Mouse (Mus musculus): ENCODE measurements at regions not wholly inside any gene's neighbourhood (a gene's known extent, or its start where the extent isn't known, plus 50 kb on each side); places are given as distances from the start of the nearest gene placed in this dataset.
A peak's percentile ranks its signal among the peaks of the same experiment; 100 is the strongest.

GRCm38 (mm10) chr9:89841371-89841770, 68.3 kb upstream of the Rasgrf1 start:
- H3K27me3 ChIP-seq (replicated peaks; ENCODE audit: control insufficient read depth, insufficient read depth, low read length): no peaks in the 10 kb centered on the region
- no peaks in the 10 kb centered on the region for H3K36me3 ChIP-seq (ENCODE audit: control insufficient read depth, insufficient read depth, low read length)
- WGBS: 24% methylated on average over 2 of the region's 2 CpGs
- H3K4me1 ChIP-seq (ENCODE audit: control insufficient read depth, insufficient read depth, low read length): no peaks in the 10 kb centered on the region
- no peak overlapping the region for H3K27ac ChIP-seq (ENCODE audit: insufficient read depth, low read depth, low read length)
- TF ChIP-seq POLR2A (IDR thresholded peaks at IDR 0.05; ENCODE audit: low read depth, low read length) (no peak), CTCF (conservative IDR thresholded peaks at IDR 0.05; ENCODE audit: insufficient read depth, insufficient read length, low read depth, low read length) (no peak)
- no peak for DNase-seq
- no peak overlapping the region for H3K4me3 ChIP-seq (ENCODE audit: insufficient read depth, low read depth, low read length)

- TF ChIP-seq CTCF (conservative IDR thresholded peaks at IDR 0.05; ENCODE audit: insufficient read depth, insufficient read length, low read depth, low read length): no peak
- no peak for TF ChIP-seq POLR2A (IDR thresholded peaks at IDR 0.05; ENCODE audit: low read depth, low read length)
- no peak overlapping the region for H3K4me3 ChIP-seq (ENCODE audit: insufficient read depth, low read depth, low read length)
- H3K27me3 ChIP-seq (replicated peaks; ENCODE audit: control insufficient read depth, insufficient read depth, low read length): no peaks in the 10 kb centered on the region
- no peaks in the 10 kb centered on the region for H3K36me3 ChIP-seq (ENCODE audit: control insufficient read depth, insufficient read depth, low read length)
- WGBS: 75% methylated on average over 7 of the region's 7 CpGs
- no peak for DNase-seq
- H3K27ac ChIP-seq (ENCODE audit: insufficient read depth, low read depth, low read length): no peak overlapping the region
- no peaks in the 10 kb centered on the region for H3K4me1 ChIP-seq (ENCODE audit: control insufficient read depth, insufficient read depth, low read length)
Observed at GRCm38 (mm10) chr9:89836454-89837245, 73.1 kb upstream of the Rasgrf1 start.

GRCm38 (mm10) chr9:89833596-89833995, 76.1 kb upstream of the Rasgrf1 start:
- TF ChIP-seq CTCF (conservative IDR thresholded peaks at IDR 0.05; ENCODE audit: insufficient read depth, insufficient read length, low read depth, low read length) (no peak), POLR2A (IDR thresholded peaks at IDR 0.05; ENCODE audit: low read depth, low read length) (no peak)
- no peak for DNase-seq
- Histone ChIP-seq H3K4me1 (ENCODE audit: control insufficient read depth, insufficient read depth, low read length) (no peaks in the 10 kb centered on the region), H3K36me3 (ENCODE audit: control insufficient read depth, insufficient read depth, low read length) (no peaks in the 10 kb centered on the region), H3K27me3 (replicated peaks; ENCODE audit: control insufficient read depth, insufficient read depth, low read length) (no peaks in the 10 kb centered on the region), H3K4me3 (ENCODE audit: insufficient read depth, low read depth, low read length) (no peak overlapping the region), H3K27ac (ENCODE audit: insufficient read depth, low read depth, low read length) (no peak overlapping the region)
- 75% methylated on average over 9 of the region's 9 CpGs for WGBS

- H3K27me3 ChIP-seq (replicated peaks; ENCODE audit: control insufficient read depth, insufficient read depth, low read length): no peaks in the 10 kb centered on the region
- no peaks in the 10 kb centered on the region for H3K36me3 ChIP-seq (ENCODE audit: control insufficient read depth, insufficient read depth, low read length)
- H3K4me3 ChIP-seq (ENCODE audit: insufficient read depth, low read depth, low read length): no peak overlapping the region
- WGBS: 84% methylated on average over 14 of the region's 14 CpGs
- H3K27ac ChIP-seq (ENCODE audit: insufficient read depth, low read depth, low read length): no peak overlapping the region
- no peak for DNase-seq
- no peaks in the 10 kb centered on the region for H3K4me1 ChIP-seq (ENCODE audit: control insufficient read depth, insufficient read depth, low read length)
- TF ChIP-seq POLR2A (IDR thresholded peaks at IDR 0.05; ENCODE audit: low read depth, low read length) (no peak), CTCF (conservative IDR thresholded peaks at IDR 0.05; ENCODE audit: insufficient read depth, insufficient read length, low read depth, low read length) (no peak)
Observed at GRCm38 (mm10) chr9:89831855-89832254, 77.9 kb upstream of the Rasgrf1 start.

- Histone ChIP-seq H3K27me3 (replicated peaks; ENCODE audit: control insufficient read depth, insufficient read depth, low read length) (no peaks in the 10 kb centered on the region), H3K27ac (ENCODE audit: insufficient read depth, low read depth, low read length) (no peak overlapping the region), H3K4me3 (ENCODE audit: insufficient read depth, low read depth, low read length) (no peak overlapping the region), H3K36me3 (ENCODE audit: control insufficient read depth, insufficient read depth, low read length) (no peaks in the 10 kb centered on the region), H3K4me1 (ENCODE audit: control insufficient read depth, insufficient read depth, low read length) (no peaks in the 10 kb centered on the region)
- WGBS: 85% methylated on average over 5 of the region's 5 CpGs
- TF ChIP-seq CTCF (conservative IDR thresholded peaks at IDR 0.05; ENCODE audit: insufficient read depth, insufficient read length, low read depth, low read length): no peak
- DNase-seq: no peak
Observed at GRCm38 (mm10) chr9:89828156-89828555, 81.6 kb upstream of the Rasgrf1 start.

GRCm38 (mm10) chr9:89827564-89827963, 82.1 kb upstream of the Rasgrf1 start:
- Histone ChIP-seq H3K27me3 (replicated peaks; ENCODE audit: control insufficient read depth, insufficient read depth, low read length) (no peaks in the 10 kb centered on the region), H3K27ac (ENCODE audit: insufficient read depth, low read depth, low read length) (no peak overlapping the region), H3K36me3 (ENCODE audit: control insufficient read depth, insufficient read depth, low read length) (no peaks in the 10 kb centered on the region), H3K4me1 (ENCODE audit: control insufficient read depth, insufficient read depth, low read length) (no peaks in the 10 kb centered on the region), H3K4me3 (ENCODE audit: insufficient read depth, low read depth, low read length) (no peak overlapping the region)
- TF ChIP-seq POLR2A (IDR thresholded peaks at IDR 0.05; ENCODE audit: low read depth, low read length): no peak
- no peak for TF ChIP-seq CTCF (conservative IDR thresholded peaks at IDR 0.05; ENCODE audit: insufficient read depth, insufficient read length, low read depth, low read length)
- 51% methylated on average over 5 of the region's 5 CpGs for WGBS
- DNase-seq: no peak

- H3K4me3 ChIP-seq (ENCODE audit: insufficient read depth, low read depth, low read length): no peak overlapping the region; the same call in 1 of the 2 replicates
- no peaks in the 10 kb centered on the region for H3K4me1 ChIP-seq (ENCODE audit: control insufficient read depth, insufficient read depth, low read length)
- H3K36me3 ChIP-seq (ENCODE audit: control insufficient read depth, insufficient read depth, low read length): no peaks in the 10 kb centered on the region
- peak; percentile 88 for DNase-seq
- WGBS: 34% methylated on average over 24 of the region's 24 CpGs
- no peak overlapping the region for H3K27ac ChIP-seq (ENCODE audit: insufficient read depth, low read depth, low read length)
- H3K27me3 ChIP-seq (replicated peaks; ENCODE audit: control insufficient read depth, insufficient read depth, low read length): no peaks in the 10 kb centered on the region
- peak; percentile 64 for TF ChIP-seq CTCF (conservative IDR thresholded peaks at IDR 0.05; ENCODE audit: insufficient read depth, insufficient read length, low read depth, low read length)
- no peak for TF ChIP-seq POLR2A (IDR thresholded peaks at IDR 0.05; ENCODE audit: low read depth, low read length)
Observed at GRCm38 (mm10) chr9:89826712-89827548, 82.8 kb upstream of the Rasgrf1 start.

All from kidney, adult 2 months (tissue).